Mouse (Mus musculus) bone marrow, adult 2 months (tissue): Measurements from ENCODE around the gene Izumo1r. TPM values are rescaled to one million over a fixed set of nuclear protein-coding genes. Genes with fewer than 3 reads are reported as not detected.

ENCODE experiments used
- H3K27ac ChIP-seq: fragments of 200-500 bp; 2 replicates; pipeline ENCODE4 v1.5.1; 2012; ENCODE audit warnings: low read depth, mild to moderate bottlenecking, control low read depth, inconsistent platforms, low read length; ENCODE audit not compliant: control insufficient read depth, poor library complexity, insufficient read depth
- H3K4me1 ChIP-seq: fragments of 200-500 bp; 2 replicates; pipeline ENCODE4 v1.6.1; 2011; ENCODE audit warnings: low read length; ENCODE audit not compliant: control insufficient read depth, insufficient read depth
- H3K4me3 ChIP-seq: fragments of 200-500 bp; replicated peaks from 2 replicates; pipeline ENCODE3; 2011; ENCODE audit warnings: mild to moderate bottlenecking, low read depth, low read length, control low read depth; ENCODE audit not compliant: control insufficient read depth
- CTCF ChIP-seq: fragments of 200-500 bp; IDR thresholded peaks from 2 replicates; pipeline ENCODE4 v1.5.1; 2011; ENCODE audit warnings: low read length, control low read depth; ENCODE audit not compliant: control insufficient read depth, insufficient read depth
- POLR2A ChIP-seq: fragments of 200-500 bp; IDR thresholded peaks from 2 replicates; pipeline ENCODE4 v1.6.1; 2011; ENCODE audit warnings: low read depth, mild to moderate bottlenecking, control low read depth, low read length, borderline replicate concordance; ENCODE audit not compliant: control insufficient read depth
- WGBS: fragments of 180-500 bp; shearing (Covaris S2); methylation state at CpG from one replicate; pipeline ENCODE4 v1.1.7; 2018; 5-methylcytosine and 5-hydroxymethylcytosine counted together
- polyA plus RNA-seq: library from polyadenylated mRNA; stranded (reverse); fragments of >200 nt; gene quantifications from 2 replicates; pipeline ENCODE4 v1.2.4, GENCODE M21; 2011; ENCODE audit warnings: low replicate concordance; ENCODE audit not compliant: missing spikeins, insufficient read depth, insufficient read length

Izumo1r gene
- polyA plus RNA-seq, 1 experiment = 1.2 TPM

DNA sequence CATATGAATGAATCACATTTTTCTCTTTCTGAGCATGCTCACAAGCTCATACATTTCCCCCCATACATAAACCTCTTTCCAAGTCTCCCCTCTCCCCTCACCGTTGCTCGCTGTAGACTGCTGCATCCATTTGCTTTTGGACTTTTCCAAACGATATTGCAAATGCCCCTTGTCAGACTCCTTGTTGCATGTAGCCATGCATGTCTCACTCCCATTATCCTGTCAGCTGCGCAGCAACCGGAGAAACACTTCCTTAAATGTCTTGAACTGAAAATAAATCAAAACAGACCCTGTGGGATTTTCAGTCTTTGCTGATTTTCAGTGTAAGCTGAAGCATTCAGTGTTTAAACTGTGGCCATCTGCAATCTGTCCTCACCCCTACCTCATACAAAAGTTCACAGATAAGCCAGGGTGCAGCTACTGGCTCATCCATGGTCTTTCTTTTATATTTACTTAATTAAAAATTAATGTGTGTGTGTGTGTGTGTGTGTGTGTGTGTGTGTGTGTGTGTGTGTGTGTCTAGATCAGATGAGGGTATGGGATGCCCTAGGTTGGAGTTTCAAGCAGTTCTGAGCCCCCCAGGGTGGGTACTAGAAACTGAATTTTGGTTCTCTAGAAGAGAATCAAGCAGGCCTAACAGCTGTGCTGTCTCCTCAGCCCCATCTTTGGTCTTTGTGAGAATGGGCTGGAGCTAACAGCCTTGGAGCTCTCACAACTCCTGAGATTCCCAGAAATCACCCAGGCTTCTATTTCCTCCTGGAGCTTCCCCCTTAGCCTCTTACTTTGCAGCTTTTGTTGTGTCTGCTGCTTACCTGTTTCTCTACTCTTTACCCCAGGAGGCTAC lies 15.3 kb upstream of the Izumo1r start:
- TF ChIP-seq POLR2A (no peak), CTCF (no peak)
- 64% methylated on average over 5 of the region's 5 CpGs for WGBS

DNA sequence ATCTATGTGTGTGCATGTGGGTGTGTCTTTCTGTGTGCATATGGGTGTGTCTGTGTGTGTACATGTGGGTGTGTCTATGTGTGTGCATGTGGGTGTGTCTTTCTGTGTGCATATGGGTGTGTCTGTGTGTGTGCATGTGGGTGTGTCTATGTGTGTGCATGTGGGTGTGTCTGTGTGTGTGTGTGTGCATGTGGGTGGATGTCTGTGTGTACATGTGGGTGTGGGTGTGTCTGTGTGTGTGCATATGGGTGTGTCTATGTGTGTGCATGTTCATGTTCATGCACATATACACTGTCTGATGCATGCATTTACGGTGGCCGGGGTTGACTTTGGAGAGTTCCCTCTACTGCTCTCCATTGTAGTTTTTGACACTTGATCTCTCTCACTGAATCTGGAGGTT lies 13.9 kb upstream of the Izumo1r start:
- TF ChIP-seq CTCF = no peak
- no peak for TF ChIP-seq POLR2A
- WGBS = 87% methylated on average over 2 of the region's 2 CpGs
- no peak overlapping the region for H3K27ac ChIP-seq
- no peaks in the 10 kb centered on the region; the same call in 1 of the 2 replicates for H3K4me1 ChIP-seq
- no peak overlapping the region for H3K4me3 ChIP-seq

More for the DNA sequence above, 15.3 kb upstream of the Izumo1r start:
- Histone ChIP-seq H3K27ac (no peak overlapping the region), H3K4me1 (no peaks in the 10 kb centered on the region; the same call in 1 of the 2 replicates), H3K4me3 (no peak overlapping the region)

DNA sequence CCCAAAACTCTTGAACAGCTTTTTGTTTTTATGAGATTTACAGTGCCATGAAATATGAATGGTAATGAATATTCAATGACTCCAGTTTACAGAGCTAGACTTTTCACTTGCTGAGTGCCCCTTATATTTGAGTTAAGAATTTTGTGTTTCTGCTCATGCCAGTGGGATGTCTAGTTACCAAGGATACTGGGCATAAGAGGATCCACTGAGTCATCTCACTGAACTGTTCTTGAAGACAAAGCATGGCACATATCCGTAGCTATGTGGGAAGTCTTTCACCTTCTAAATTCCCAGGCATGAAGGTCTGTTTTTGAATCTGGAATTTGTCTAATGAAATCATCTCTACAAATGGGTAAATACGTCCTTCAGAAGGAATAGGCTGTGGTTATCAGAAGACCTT lies 8.3 kb upstream of the Izumo1r start:
- Histone ChIP-seq H3K4me3 (no peak overlapping the region), H3K27ac (no peak overlapping the region), H3K4me1 (no peaks in the 10 kb centered on the region)
- WGBS = 74% methylated on average over 2 of the region's 2 CpGs
- TF ChIP-seq POLR2A (no peak), CTCF (no peak)

DNA sequence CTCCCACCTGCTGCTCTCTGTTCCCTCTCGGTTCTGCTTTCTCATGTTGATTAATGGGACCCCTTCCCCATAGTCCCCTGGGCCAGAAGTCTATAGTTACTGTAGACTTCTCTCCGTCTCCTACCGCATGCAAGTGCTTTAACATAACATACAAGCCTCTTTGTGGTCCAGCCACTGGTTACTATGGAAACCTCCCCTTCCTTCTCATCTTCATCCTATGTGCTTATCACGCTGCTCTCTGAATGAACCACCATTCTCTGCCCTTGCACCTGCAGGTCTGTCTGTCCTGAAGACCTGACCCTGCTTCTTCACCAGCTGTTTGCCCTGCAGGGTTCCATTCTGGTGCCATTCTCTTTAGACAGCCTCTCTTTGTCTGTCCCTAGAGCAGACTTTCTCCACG lies 6.2 kb upstream of the Izumo1r start:
- Histone ChIP-seq H3K4me1 (no peaks in the 10 kb centered on the region; the same call in 1 of the 2 replicates), H3K4me3 (no peak overlapping the region), H3K27ac (no peak overlapping the region)
- WGBS = 85% methylated on average over 5 of the region's 5 CpGs
- TF ChIP-seq CTCF (no peak), POLR2A (no peak)

DNA sequence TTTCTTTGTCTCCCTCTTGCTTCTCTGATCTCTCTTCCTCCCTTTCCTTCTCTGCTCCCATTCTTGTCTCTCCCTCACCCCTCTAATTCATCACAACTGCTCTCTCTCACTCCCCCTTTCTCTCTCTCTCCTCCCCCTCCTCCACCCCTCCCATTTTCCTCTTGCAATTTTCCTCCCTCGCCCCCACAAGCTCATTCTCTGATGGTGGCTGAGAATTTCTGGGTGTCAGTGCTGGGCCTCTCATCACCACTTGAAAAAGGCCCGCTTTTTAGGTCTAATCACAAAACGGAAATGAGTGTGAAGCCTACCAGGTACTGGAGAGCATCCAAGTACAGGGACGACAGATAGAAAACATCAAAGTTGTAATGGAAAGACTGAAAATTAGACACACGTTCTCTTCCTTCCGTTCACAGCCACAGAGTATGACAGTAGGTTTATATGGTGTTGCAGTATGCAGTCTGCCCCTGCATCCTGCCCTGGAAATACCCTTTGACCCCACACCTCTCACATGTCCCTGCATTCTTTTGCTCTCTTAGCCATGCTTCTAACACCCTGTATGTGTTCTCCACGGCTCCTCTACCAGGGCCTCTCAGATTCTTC lies 4.2 kb upstream of the Izumo1r start:
- no peak overlapping the region for H3K27ac ChIP-seq
- 71% methylated on average over 7 of the region's 7 CpGs for WGBS
- no peaks in the 10 kb centered on the region; the same call in 1 of the 2 replicates for H3K4me1 ChIP-seq
- TF ChIP-seq POLR2A (no peak), CTCF (no peak)
- no peak overlapping the region for H3K4me3 ChIP-seq

DNA sequence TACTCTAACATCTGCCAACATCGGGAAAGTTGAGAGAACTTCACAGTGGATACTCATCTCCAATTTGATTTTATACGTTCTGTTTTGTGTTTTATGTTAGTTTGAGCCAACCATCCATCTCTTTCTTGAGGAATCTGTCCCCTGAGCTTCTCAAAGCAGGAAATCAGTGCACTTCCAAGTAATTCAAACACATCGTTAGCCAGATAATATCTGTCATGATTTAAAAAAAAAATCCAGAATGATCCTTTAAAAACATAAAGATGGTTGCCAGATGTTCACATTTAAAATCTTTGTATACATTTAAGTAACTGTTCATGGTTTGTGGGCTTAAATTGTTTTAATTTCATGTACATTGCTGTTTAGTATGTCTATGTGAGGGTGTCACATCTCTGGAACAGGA lies 2.2 kb upstream of the Izumo1r start:
- Histone ChIP-seq H3K4me1 (no peaks in the 10 kb centered on the region; the same call in 1 of the 2 replicates), H3K4me3 (no peak overlapping the region), H3K27ac (no peak overlapping the region)
- no peak for TF ChIP-seq CTCF
- no peak for TF ChIP-seq POLR2A
- WGBS = 80% methylated on average over 3 of the region's 3 CpGs

DNA sequence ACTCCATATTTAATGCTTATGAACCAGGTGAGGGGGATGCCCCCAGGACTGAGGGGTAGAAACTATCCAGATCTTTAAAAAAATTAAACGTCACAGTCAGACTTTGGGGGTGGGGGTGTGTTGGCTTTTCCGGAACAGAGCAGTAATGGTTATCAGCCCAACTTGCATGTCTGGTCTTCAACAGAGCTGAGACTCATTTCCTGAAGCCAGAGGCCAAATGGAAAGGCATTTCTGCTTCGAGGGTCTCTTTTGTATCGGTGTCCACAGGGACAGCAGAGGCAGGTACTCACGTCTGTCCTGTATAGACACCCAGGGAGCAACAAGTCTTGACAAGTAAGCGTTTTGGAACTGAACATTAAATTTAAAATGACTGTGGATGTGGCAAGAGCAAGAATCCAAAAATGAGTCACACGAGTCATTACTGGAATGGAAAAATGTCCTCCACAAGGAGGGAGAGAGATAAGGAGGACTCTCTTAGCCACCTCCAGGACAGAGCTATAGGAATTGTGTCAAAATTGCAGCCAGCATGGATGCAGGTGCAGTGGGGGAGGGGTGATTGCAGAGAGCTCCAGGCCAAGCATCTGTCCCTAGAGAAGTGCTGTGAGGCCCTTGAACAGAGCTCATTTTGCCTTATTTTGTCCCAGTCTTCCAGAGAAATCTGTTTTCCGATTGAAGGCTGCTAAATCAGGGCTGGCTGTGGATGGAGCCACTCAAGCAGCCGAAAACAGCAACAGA lies 1.2 kb upstream of the Izumo1r start:
- WGBS = 44% methylated on average over 9 of the region's 9 CpGs

DNA sequence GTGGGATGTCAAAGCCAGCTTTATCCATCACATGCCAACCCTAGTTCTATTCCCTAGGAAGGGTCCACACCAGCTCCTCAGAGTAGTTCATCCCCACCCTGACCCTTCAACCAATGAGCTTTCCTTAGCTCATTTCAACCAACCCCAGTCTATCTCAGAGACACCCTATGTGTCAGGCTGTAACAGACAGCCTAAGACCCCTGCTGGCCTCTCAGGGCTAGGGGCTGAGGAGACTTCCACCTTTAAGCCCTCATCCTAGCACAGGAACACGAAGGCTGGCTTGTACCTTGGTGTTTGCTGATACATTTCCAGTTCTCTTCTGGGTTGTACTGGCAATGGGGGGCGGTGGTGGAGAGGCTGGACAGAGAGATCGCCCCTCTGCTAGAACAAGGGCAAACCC lies 743 bp downstream of the Izumo1r start:
- no peak for TF ChIP-seq POLR2A
- Histone ChIP-seq H3K4me3 (no peak overlapping the region), H3K4me1 (no peaks in the 10 kb centered on the region; the same call in 1 of the 2 replicates), H3K27ac (no peak overlapping the region)
- 70% methylated on average over 3 of the region's 3 CpGs for WGBS

More for the DNA sequence above, 1.2 kb upstream of the Izumo1r start:
- H3K27ac ChIP-seq = no peak overlapping the region
- TF ChIP-seq POLR2A (no peak), CTCF (no peak)
- H3K4me3 ChIP-seq = no peak overlapping the region
- no peaks in the 10 kb centered on the region; the same call in 1 of the 2 replicates for H3K4me1 ChIP-seq
